Mouse (Mus musculus) stomach, postnatal 0 days (tissue): ENCODE measurements around the gene Fgfr2.

Source experiments
- CTCF ChIP-seq: IDR thresholded peaks from 2 replicates; pipeline ENCODE4 v1.5.1; 2016; ENCODE audit warnings: antibody characterized with exemption, low read depth, mild to moderate bottlenecking, moderate library complexity
- EP300 ChIP-seq: optimal IDR thresholded peaks from 2 replicates; pipeline ENCODE3; 2016; ENCODE audit warnings: antibody characterized with exemption

GRCm38 (mm10) chr7:132824346-132825022 is 298.7 kb downstream of the Fgfr2 start:
- no peak for TF ChIP-seq CTCF
- TF ChIP-seq EP300, result no peak
